Mouse (Mus musculus): ENCODE measurements around the gene Tmem120a.

DNA sequence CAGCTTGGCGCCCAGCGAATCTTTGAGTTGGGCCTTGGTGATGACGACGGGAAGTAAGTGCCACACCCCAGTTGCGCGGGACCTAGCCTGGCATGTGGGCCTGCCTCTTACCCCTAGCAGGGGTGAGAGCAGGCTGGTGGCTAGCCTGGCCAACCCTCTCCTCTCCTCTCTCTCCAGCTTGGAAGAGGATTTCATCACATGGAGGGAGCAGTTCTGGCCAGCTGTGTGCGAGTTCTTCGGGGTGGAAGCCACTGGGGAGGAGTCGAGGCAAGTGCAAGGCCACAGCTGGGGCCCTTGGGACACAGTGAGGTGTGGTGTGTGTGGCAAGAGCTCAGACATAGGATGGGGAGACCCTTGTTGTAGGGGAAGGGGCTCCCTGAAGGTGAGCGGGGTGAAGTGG, 13.3 kb downstream of the Tmem120a start:
- TF ChIP-seq POLR2A (IDR thresholded peaks at IDR 0.05; ENCODE audit: borderline replicate concordance, control insufficient read depth, low read depth, low read length) (no peak), CTCF (IDR thresholded peaks at IDR 0.05; ENCODE audit: control insufficient read depth, insufficient read depth, low read length) (no peak)
